In genomic region chr3:103573106-103573790, GRCm38 (mm10) we compare ENCODE assay signal across 8 mouse cellular contexts. TPM values are rescaled to one million over a fixed set of nuclear protein-coding genes. Genes with fewer than 3 reads are reported as not detected.
DNase-seq lines count a peak whose midpoint lies in the region; ATAC-seq and TF ChIP-seq lines count a peak whose summit lies in the region.

No protein-coding gene starts in this region.

- H3K27ac ChIP-seq in layer of hippocampus, adult 2 months = no peak overlapping the region
- no peak overlapping the region for H3K27ac ChIP-seq in embryonic facial prominence, embryonic 10.5 days (replicated peaks)
- 0 out of 2 replicates have a peak overlapping the region, but pooled peaks have one; percentile 2 for H3K27ac ChIP-seq in hindbrain, postnatal 0 days
- peak overlapping the region; percentile 5 for H3K27ac ChIP-seq in olfactory bulb, adult 2 months (ENCODE audit: insufficient read depth, low read depth, low read length)

- H3K4me2 ChIP-seq in hindbrain, postnatal 0 days (ENCODE audit: low read depth, low read length) = peak overlapping the region; percentile 95

- H3K27me3 ChIP-seq in embryonic facial prominence, embryonic 10.5 days (replicated peaks; ENCODE audit: low read depth, poor library complexity, severe bottlenecking) = peaks cover 75% of the 10 kb centered on the region
- H3K27me3 ChIP-seq in hindbrain, postnatal 0 days (ENCODE audit: insufficient read depth, low read length) = peaks cover 16% of the 10 kb centered on the region; the same call in 1 of the 2 replicates

- peak overlapping the region; percentile 19 for H3K4me3 ChIP-seq in layer of hippocampus, adult 2 months
- peak overlapping the region; percentile 39 for H3K4me3 ChIP-seq in embryonic facial prominence, embryonic 10.5 days
- H3K4me3 ChIP-seq in hindbrain, postnatal 0 days (ENCODE audit: low read length) = peak overlapping the region; percentile 16
- peak overlapping the region; percentile 11 for H3K4me3 ChIP-seq in olfactory bulb, adult 2 months (ENCODE audit: insufficient read depth, low read depth, low read length)

- no peak overlapping the region for H3K9ac ChIP-seq in hindbrain, postnatal 0 days (replicated peaks; ENCODE audit: low read length)

- WGBS in embryonic facial prominence, embryonic 10.5 days = 2% methylated on average over 20 of the region's 20 CpGs
- WGBS in hindbrain, postnatal 0 days = 1% methylated on average over 20 of the region's 20 CpGs
- 5% methylated on average over 20 of the region's 20 CpGs for WGBS in olfactory bulb, adult 2 months

- no peak for ATAC-seq in hindbrain, postnatal 0 days

- H3K4me1 ChIP-seq in embryonic facial prominence, embryonic 10.5 days = peaks cover 55% of the 10 kb centered on the region
- peaks cover 24% of the 10 kb centered on the region for H3K4me1 ChIP-seq in hindbrain, postnatal 0 days (ENCODE audit: insufficient read depth, low read length)
- H3K4me1 ChIP-seq in olfactory bulb, adult 2 months (ENCODE audit: control insufficient read depth, insufficient read depth, low read length) = peaks cover 31% of the 10 kb centered on the region

- intact Hi-C loops in left cerebral cortex, postnatal 25 days (cut with DNase I) = loop anchor here (5.0 kb wide), 1 partner anchor 164 kb away; the partner anchor contains the start of genes Gm10964 and Olfml3
- intact Hi-C loops in heart, postnatal 10 days (cut with DNase I) = no loop called here

- TF ChIP-seq CTCF in layer of hippocampus, adult 2 months (conservative IDR thresholded peaks at IDR 0.05) = 0 out of 2 replicates have a peak, but pooled peaks have one; percentile 12
- peak; percentile 28; the same call in 1 of the 2 replicates for TF ChIP-seq CTCF in hindbrain, postnatal 0 days (IDR thresholded peaks at IDR 0.05; ENCODE audit: low read depth)
- no peak for TF ChIP-seq CTCF in olfactory bulb, adult 2 months (IDR thresholded peaks at IDR 0.05; ENCODE audit: insufficient read depth, low read depth, low read length)

- DNase-seq in layer of hippocampus, adult 2 months (ENCODE audit: low spot score in 2 of 2) = no peak
- DNase-seq in layer of hippocampus, postnatal 10 days (ENCODE audit: low spot score in 2 of 2) = no peak
- DNase-seq in embryonic facial prominence, embryonic 10.5 days (ENCODE audit: low spot score) = peak; percentile 34
- DNase-seq in hindbrain, postnatal 0 days (ENCODE audit: low spot score) = peak; percentile 67
- no peak for DNase-seq in adrenal gland, postnatal 36 days
- no peak for DNase-seq in left cerebral cortex, postnatal 25 days (ENCODE audit: low spot score in 2 of 2)
- DNase-seq in heart, postnatal 10 days = no peak

- H3K9me3 ChIP-seq in embryonic facial prominence, embryonic 10.5 days = no peaks in the 10 kb centered on the region
- H3K9me3 ChIP-seq in hindbrain, postnatal 0 days (ENCODE audit: low read length) = no peaks in the 10 kb centered on the region

- no peaks in the 10 kb centered on the region for H3K36me3 ChIP-seq in embryonic facial prominence, embryonic 10.5 days (replicated peaks)
- no peaks in the 10 kb centered on the region for H3K36me3 ChIP-seq in hindbrain, postnatal 0 days (ENCODE audit: insufficient read depth, low read length)

- no peak for TF ChIP-seq POLR2A in olfactory bulb, adult 2 months (IDR thresholded peaks at IDR 0.05; ENCODE audit: insufficient read depth, low read depth, low read length)

RNA-seq across cellular contexts. Expression of gene Syt6, which starts 1.8 kb away (rescaled TPM):
- total RNA-seq in layer of hippocampus, adult 2 months (2021) = 1 to 10 TPM; 6.2 to 6.3 TPM
- total RNA-seq in layer of hippocampus, postnatal 10 days (2021) = 1 to 10 TPM; 6.3 to 8.1 TPM
- polyA plus RNA-seq in embryonic facial prominence, embryonic 10.5 days (2016; fragmentation: Nextera tagmentation; extraction: Ambion mirVana) = 2.3 and 4.8 TPM in 2 replicates
- 32.6 and 43.6 TPM in 2 replicates for total RNA-seq in hindbrain, postnatal 0 days (2014; rRNA removed)
- 9.1 and 10.1 TPM in 2 replicates for polyA plus RNA-seq in hindbrain, postnatal 0 days (2015; fragmentation: Nextera tagmentation; extraction: Ambion mirVana)
- polyA plus RNA-seq in olfactory bulb, adult 2 months (2012; ENCODE audit: insufficient read depth, insufficient read length, low replicate concordance, missing spikeins) = 104 and 138 TPM in 2 replicates
- not detected for total RNA-seq in adrenal gland, postnatal 36 days (2021)
- 10 to 100 TPM; 10.4 to 22.6 TPM for total RNA-seq in left cerebral cortex, postnatal 25 days (2021)
- total RNA-seq in heart, postnatal 10 days (2021) = not detected

Comparison
In these comparisons a context has a peak if more than half of its experiments do, and no peak if none do; other contexts are left out.
1. DNase-seq: peak in embryonic facial prominence, embryonic 10.5 days (single experiment) and hindbrain, postnatal 0 days (single experiment); none in layer of hippocampus, adult 2 months (0 of 2), layer of hippocampus, postnatal 10 days (0 of 2), adrenal gland, postnatal 36 days (0 of 2), left cerebral cortex, postnatal 25 days (0 of 2) and heart, postnatal 10 days (0 of 2).
2. H3K27ac ChIP-seq: peak in hindbrain, postnatal 0 days (single experiment) and olfactory bulb, adult 2 months (single experiment); none in layer of hippocampus, adult 2 months (single experiment) and embryonic facial prominence, embryonic 10.5 days (single experiment).
3. RNA of gene Syt6, which starts 1.8 kb away (total RNA-seq): 32.6 to 43.6 TPM in hindbrain, postnatal 0 days, 10.4 to 22.6 TPM in left cerebral cortex, postnatal 25 days, 6.3 to 8.1 TPM in layer of hippocampus, postnatal 10 days and 6.2 to 6.3 TPM in layer of hippocampus, adult 2 months; not detected in heart, postnatal 10 days and not detected in adrenal gland, postnatal 36 days; every median in the first group is over 4 times any median in the second.
4. Peak in every context shown above with its lines, with median percentiles within 50 percentile points of each other: H3K4me3 ChIP-seq.